Mouse (Mus musculus): ENCODE data around the gene Gm45521. TPM values are rescaled to one million over a fixed set of nuclear protein-coding genes. Genes with fewer than 3 reads are reported as not detected.
"Not testable (repeated sequence)": the region's sequence is repeated elsewhere in the genome, so short reads cannot be mapped to it uniquely, and the experiment has no call there.

Gm45521 gene
- total and polyA plus RNA-seq, 3 experiments, result not detected

DNA sequence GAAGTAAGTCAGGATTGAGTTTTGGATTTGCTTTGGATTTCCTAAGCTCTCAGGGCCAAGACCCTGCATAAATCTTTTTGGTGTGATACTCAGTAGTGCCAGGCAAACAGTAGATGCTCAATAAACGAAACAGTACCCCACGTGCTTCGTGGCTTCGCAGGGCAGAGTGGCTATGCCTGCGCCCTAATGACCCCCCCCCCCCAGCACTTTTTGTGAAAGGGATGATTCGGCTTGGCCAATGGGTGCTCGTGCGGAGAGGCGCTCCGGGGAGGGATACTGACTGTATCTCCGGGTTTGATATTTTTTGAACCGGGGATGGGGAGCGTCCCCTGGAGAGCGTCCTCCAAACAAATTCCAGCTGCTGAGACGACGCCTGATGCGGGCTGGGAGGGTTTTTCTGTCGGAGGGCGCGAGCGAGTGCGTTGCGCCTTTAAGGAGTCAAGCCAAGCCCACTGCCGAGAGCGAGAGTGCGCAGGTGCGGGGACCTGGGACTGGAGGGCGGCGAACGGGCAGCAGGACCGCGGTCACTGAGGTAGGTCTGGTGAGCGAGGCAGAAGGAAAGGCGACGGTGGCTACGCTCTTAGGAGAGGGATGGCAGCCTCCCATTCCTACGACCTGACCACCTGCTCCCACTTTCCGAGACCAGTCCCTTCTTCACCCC lies 45.5 kb downstream of the Gm45521 start, which contains the start of gene Abhd6:
Abhd6 (plus strand) TSS at position 471 of the 661 bp plus-strand sequence.
- Histone ChIP-seq H3K4me3 (peak within 1 kb of the TSS; percentile 88), H3K36me3 (ENCODE audit: control insufficient read depth, insufficient read depth, low read length) (no peaks in the 10 kb centered on the region), H3K27ac (peak within 1 kb of the TSS; percentile 73), H3K4me1 (ENCODE audit: control insufficient read depth, insufficient read depth, low read length) (peaks cover 1% of the 10 kb centered on the region; the same call in 1 of the 2 replicates), H3K9ac (ENCODE audit: low read depth, low read length) (peak within 1 kb of the TSS; percentile 75), H3K79me2 (replicated peaks; ENCODE audit: control insufficient read depth, insufficient read depth, low read length) (no peaks in the 10 kb centered on the region), H3K27me3 (ENCODE audit: control insufficient read depth, insufficient read depth, low read length) (peaks cover 2% of the 10 kb centered on the region; the same call in 1 of the 2 replicates)
- intact Hi-C loops (cut with DNase I), result no loop called here
- TF ChIP-seq CTCF (IDR thresholded peaks at IDR 0.05), result no peak
- peak; percentile 76 for TF ChIP-seq POLR2A (IDR thresholded peaks at IDR 0.05; ENCODE audit: insufficient read depth, low read depth, low read length)
- peak; percentile 88 for DNase-seq
- 1% methylated on average over 38 of the region's 38 CpGs for WGBS

DNA sequence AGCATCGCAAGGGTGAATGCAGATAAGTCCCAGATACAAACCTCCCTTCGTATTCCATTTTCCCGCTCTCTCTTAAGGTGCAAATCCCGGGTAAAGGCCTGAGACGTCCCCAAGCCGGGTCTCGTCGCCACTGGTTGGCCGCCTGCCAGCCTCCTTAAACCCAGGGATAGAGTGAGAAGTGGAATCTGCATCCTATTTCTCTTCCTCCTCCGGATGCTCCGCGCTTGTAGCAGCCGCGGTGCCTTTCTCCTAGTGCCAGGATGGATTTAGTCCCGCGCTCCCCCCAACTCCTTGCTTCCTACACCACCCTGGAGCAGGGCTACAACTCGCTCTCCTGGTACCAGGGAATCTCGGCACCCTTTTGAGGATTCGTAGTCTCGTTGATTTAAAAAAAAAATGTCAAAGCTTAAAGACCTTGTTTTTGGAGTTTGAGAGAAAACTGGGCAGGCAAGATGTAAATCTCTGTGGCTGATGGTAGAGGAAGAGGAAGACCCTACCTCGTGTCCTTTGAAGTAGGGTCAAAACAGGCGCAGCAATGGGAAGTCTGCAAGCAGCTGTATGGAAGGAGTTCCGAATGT lies 46.1 kb downstream of the Gm45521 start:
- no peak for TF ChIP-seq CTCF (IDR thresholded peaks at IDR 0.05)
- no peak for TF ChIP-seq POLR2A (IDR thresholded peaks at IDR 0.05; ENCODE audit: insufficient read depth, low read depth, low read length)
- no peak for TF ChIP-seq EP300 (IDR thresholded peaks at IDR 0.05; ENCODE audit: insufficient read depth, low read depth, low read length)
- Histone ChIP-seq H3K4me1 (ENCODE audit: control insufficient read depth, insufficient read depth, low read length) (peaks cover 1% of the 10 kb centered on the region; the same call in 1 of the 2 replicates), H3K9ac (ENCODE audit: low read depth, low read length) (peak overlapping the region; percentile 75), H3K27ac (peak overlapping the region; percentile 73), H3K36me3 (ENCODE audit: control insufficient read depth, insufficient read depth, low read length) (no peaks in the 10 kb centered on the region), H3K4me3 (peak overlapping the region; percentile 88), H3K79me2 (replicated peaks; ENCODE audit: control insufficient read depth, insufficient read depth, low read length) (0 out of 2 replicates have a peak, but pooled peaks cover 2% of the 10 kb centered on the region), H3K27me3 (ENCODE audit: control insufficient read depth, insufficient read depth, low read length) (peaks cover 2% of the 10 kb centered on the region; the same call in 1 of the 2 replicates)
- intact Hi-C loops (cut with DNase I), result no loop called here
- DNase-seq, result peak in 1 of 2 experiments; percentile 66
- WGBS, result 2% methylated on average over 23 of the region's 23 CpGs

DNA sequence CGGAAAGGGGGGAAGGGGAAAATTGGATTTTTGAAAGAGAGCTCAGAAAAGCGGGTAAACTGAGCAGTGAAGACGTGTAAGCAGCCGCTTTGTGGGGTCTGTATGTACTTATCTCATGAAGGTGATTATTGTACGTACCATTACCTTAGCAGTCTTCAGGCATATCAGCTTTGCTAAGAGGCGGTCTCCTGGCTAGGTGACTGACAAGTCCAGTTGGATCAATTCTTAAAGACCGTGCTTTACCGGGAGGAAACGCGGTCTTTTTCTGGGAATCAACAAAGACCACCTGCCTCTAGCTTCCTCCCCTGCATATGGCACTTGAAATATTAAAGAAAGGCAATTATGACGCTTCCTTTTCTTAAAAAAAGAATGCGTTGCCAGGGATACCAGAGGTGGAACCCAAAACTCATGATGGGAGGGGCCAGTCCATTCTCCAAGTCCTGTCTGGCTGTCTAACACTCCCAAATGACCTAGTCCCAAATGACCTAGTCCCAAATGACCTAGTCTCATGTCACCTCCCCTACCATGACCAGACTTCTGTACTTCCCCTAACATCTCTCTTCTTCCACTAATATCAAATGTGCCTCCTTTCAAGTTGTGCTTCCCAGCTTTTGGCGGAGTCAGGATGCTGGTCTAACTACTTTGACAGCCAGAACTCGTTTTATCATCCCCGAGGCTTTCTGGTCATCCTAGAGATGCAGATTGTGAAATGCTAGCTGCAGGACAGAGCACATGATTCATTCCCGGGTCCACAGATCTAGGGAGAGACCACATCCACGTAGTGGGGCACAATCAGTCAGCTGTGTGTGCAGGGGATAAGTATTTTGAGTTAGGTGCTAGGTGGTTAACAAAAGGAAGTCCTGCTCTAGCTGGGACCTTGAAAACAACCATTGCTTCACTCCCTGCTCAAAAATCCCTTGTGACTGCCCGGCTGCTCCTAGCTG lies 46.9 kb downstream of the Gm45521 start:
- no peaks in the 10 kb centered on the region for H3K36me3 ChIP-seq (ENCODE audit: control insufficient read depth, insufficient read depth, low read length)
- no peak overlapping the region for H3K27ac ChIP-seq
- peaks cover 2% of the 10 kb centered on the region; the same call in 1 of the 2 replicates for H3K27me3 ChIP-seq (ENCODE audit: control insufficient read depth, insufficient read depth, low read length)
- peak overlapping the region; percentile 88 for H3K4me3 ChIP-seq
- intact Hi-C loops (cut with DNase I), result no loop called here
- peaks cover 1% of the 10 kb centered on the region; the same call in 1 of the 2 replicates for H3K4me1 ChIP-seq (ENCODE audit: control insufficient read depth, insufficient read depth, low read length)
- H3K79me2 ChIP-seq (replicated peaks; ENCODE audit: control insufficient read depth, insufficient read depth, low read length), result 0 out of 2 replicates have a peak, but pooled peaks cover 2% of the 10 kb centered on the region
- no peak for DNase-seq
- TF ChIP-seq EP300 (IDR thresholded peaks at IDR 0.05; ENCODE audit: insufficient read depth, low read depth, low read length), result no peak
- WGBS, result 41% methylated on average over 18 of the region's 18 CpGs
- no peak overlapping the region for H3K9ac ChIP-seq (ENCODE audit: low read depth, low read length)

DNA sequence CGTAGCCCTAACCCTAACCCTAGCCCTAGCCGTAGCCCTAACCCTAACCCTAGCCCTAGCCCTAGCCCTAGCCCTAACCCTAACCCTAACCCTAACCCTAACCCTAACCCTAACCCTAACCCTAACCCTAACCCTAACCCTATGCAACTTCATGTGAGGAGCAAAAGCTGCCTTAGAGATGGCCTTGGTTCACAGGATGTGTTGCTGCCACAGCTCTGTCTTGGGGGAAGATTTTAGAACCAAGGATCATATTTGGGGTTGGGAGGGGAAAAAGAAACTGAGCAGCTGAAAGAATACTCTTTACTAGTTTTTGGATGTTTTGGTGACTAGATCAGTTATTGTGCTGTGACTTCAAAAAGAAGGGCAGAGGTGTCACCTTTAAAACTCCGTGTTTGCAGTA lies 49.0 kb downstream of the Gm45521 start:
- H3K27ac ChIP-seq; H3K4me3 ChIP-seq; DNase-seq; H3K9ac ChIP-seq (ENCODE audit: low read depth, low read length); H3K36me3 ChIP-seq (ENCODE audit: control insufficient read depth, insufficient read depth, low read length); H3K4me1 ChIP-seq (ENCODE audit: control insufficient read depth, insufficient read depth, low read length); H3K79me2 ChIP-seq (replicated peaks; ENCODE audit: control insufficient read depth, insufficient read depth, low read length); H3K27me3 ChIP-seq (ENCODE audit: control insufficient read depth, insufficient read depth, low read length); intact Hi-C loops (cut with DNase I): not testable (repeated sequence)
- 67% methylated on average over 3 of the region's 3 CpGs for WGBS

DNA sequence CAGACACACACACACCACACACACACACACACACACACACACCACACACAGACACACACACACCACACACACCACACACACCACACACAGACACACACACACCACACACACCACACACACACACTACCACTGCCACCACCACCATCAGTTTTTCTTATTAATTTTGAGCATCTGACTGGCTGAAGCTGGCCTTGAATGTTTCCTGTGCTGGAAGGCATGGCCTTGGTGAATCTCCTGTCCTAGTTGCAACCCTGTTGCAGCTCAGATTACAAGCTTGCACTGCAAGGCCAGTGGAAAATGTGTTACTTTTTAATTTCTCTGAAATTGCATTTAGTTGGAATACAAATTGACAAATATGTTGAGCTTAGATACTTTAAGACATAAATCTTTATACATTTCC lies 50.0 kb downstream of the Gm45521 start:
- TF ChIP-seq EP300 (IDR thresholded peaks at IDR 0.05; ENCODE audit: insufficient read depth, low read depth, low read length) (no peak), CTCF (IDR thresholded peaks at IDR 0.05) (no peak), POLR2A (IDR thresholded peaks at IDR 0.05; ENCODE audit: insufficient read depth, low read depth, low read length) (no peak)
- intact Hi-C loops (cut with DNase I), result no loop called here

More for the DNA sequence above, 50.0 kb downstream of the Gm45521 start:
- Histone ChIP-seq H3K9ac (ENCODE audit: low read depth, low read length) (no peak overlapping the region), H3K4me1 (ENCODE audit: control insufficient read depth, insufficient read depth, low read length) (peaks cover 1% of the 10 kb centered on the region; the same call in 1 of the 2 replicates), H3K4me3 (no peak overlapping the region), H3K79me2 (replicated peaks; ENCODE audit: control insufficient read depth, insufficient read depth, low read length) (0 out of 2 replicates have a peak, but pooled peaks cover 2% of the 10 kb centered on the region), H3K27ac (no peak overlapping the region), H3K36me3 (ENCODE audit: control insufficient read depth, insufficient read depth, low read length) (no peaks in the 10 kb centered on the region), H3K27me3 (ENCODE audit: control insufficient read depth, insufficient read depth, low read length) (no peaks in the 10 kb centered on the region)
- DNase-seq, result no peak

Measured in heart, adult 2 months (tissue).